Comparison of ENCODE assay signal across 9 mouse cellular contexts in the genomic region with DNA sequence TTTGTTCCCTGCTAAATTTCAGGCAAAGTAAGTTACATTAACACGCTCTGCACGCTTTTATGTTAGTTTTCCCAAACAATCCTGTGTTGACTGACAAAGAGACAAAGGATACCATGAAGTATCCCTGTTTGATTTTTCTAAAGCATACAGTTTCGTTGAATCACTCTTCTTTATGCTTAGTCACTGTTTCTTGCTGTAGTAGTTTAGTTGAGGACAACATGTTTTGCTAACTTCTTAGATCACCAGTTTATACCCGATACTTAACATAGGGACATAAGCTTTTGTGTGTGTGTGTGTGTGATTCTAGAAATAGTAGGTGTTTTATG. TPM values are rescaled to one million over a fixed set of nuclear protein-coding genes. Genes with fewer than 3 reads are reported as not detected.
DNase-seq lines count a peak whose midpoint lies in the region; ATAC-seq and TF ChIP-seq lines count a peak whose summit lies in the region.
"Had no signal": no experiment of that assay in that cellular context is flagged by ENCODE, and none has a peak within 500 bp of the region (broad histone marks: within the 10 kb centered on the region; RNA-seq: fewer than 3 reads in every experiment).

No protein-coding gene starts in this region.

- no peaks in the 10 kb centered on the region for H3K9me3 ChIP-seq in ES-E14 (ENCODE audit: control insufficient read depth, insufficient read depth, low read depth, low read length)
- 0 out of 2 replicates have a peak, but pooled peaks cover 4% of the 10 kb centered on the region for H3K9me3 ChIP-seq in forebrain, embryonic 13.5 days (replicated peaks)
- H3K9me3 ChIP-seq in liver, postnatal 0 days (ENCODE audit: low read length) = no peaks in the 10 kb centered on the region

- no peak for ATAC-seq in forebrain, embryonic 13.5 days
- ATAC-seq in liver, postnatal 0 days = no peak

- H3K27ac ChIP-seq in ES-E14 (ENCODE audit: insufficient read depth, low read depth, low read length, poor library complexity, severe bottlenecking) = no peak overlapping the region
- H3K27ac ChIP-seq in forebrain, embryonic 13.5 days = peak overlapping the region; percentile 97; the same call in 1 of the 2 replicates
- peak overlapping the region; percentile 98 for H3K27ac ChIP-seq in liver, postnatal 0 days (ENCODE audit: low read depth)

- TF ChIP-seq CTCF in liver, postnatal 0 days (IDR thresholded peaks at IDR 0.05; ENCODE audit: low read depth) = no peak

- WGBS in forebrain, embryonic 13.5 days = 2% methylated on average over 4 of the region's 4 CpGs
- WGBS in liver, postnatal 0 days (ENCODE audit: insufficient replicate concordance) = 4% methylated on average over 4 of the region's 4 CpGs

- peak; percentile 45; the same call in 1 of the 2 replicates for TF ChIP-seq EP300 in liver, postnatal 0 days (IDR thresholded peaks at IDR 0.05; ENCODE audit: low read depth)

- H3K27me3 ChIP-seq in forebrain, embryonic 13.5 days = no peaks in the 10 kb centered on the region
- no peaks in the 10 kb centered on the region for H3K27me3 ChIP-seq in liver, postnatal 0 days (ENCODE audit: insufficient read depth, low read length)
- H3K27me3 ChIP-seq: Patski had no signal

- in situ Hi-C loops in ES-E14 (cut with MboI; ENCODE audit: low sequenced_read_pairs in 2 of 2, unreplicated experiment in 2 of 2) = no loop called here

- peak overlapping the region; percentile 89; the same call in 1 of the 2 replicates for H3K9ac ChIP-seq in ES-E14 (ENCODE audit: insufficient read depth, low read depth, low read length, poor library complexity, severe bottlenecking)
- H3K9ac ChIP-seq in forebrain, embryonic 13.5 days = peak overlapping the region; percentile 87
- H3K9ac ChIP-seq in liver, postnatal 0 days (replicated peaks) = peak overlapping the region; percentile 96

- H3K4me2 ChIP-seq in forebrain, embryonic 13.5 days = peak overlapping the region; percentile 82
- peak overlapping the region; percentile 88 for H3K4me2 ChIP-seq in liver, postnatal 0 days (ENCODE audit: low read depth, low read length)

- peaks cover 0 to 3% of the 10 kb centered on the region in 2 experiments; a peak in 2 of 4 replicates for H3K4me1 ChIP-seq in ES-E14 (ENCODE audit: control insufficient read depth in 2 of 2, insufficient read depth in 2 of 2, low read length in 2 of 2, poor library complexity in 1 of 2)
- peaks cover 12% of the 10 kb centered on the region for H3K4me1 ChIP-seq in forebrain, embryonic 13.5 days
- peaks cover 5% of the 10 kb centered on the region; the same call in 1 of the 2 replicates for H3K4me1 ChIP-seq in liver, postnatal 0 days (ENCODE audit: insufficient read depth)

- H3K36me3 ChIP-seq in ES-E14 (ENCODE audit: control insufficient read depth, insufficient read depth, low read length, poor library complexity, severe bottlenecking) = no peaks in the 10 kb centered on the region
- H3K36me3 ChIP-seq in forebrain, embryonic 13.5 days (ENCODE audit: poor library complexity, severe bottlenecking) = no peaks in the 10 kb centered on the region
- H3K36me3 ChIP-seq in liver, postnatal 0 days (replicated peaks; ENCODE audit: insufficient read depth, low read length) = no peaks in the 10 kb centered on the region

- peak; percentile 16 for DNase-seq in heart, adult 8-10 months (ENCODE audit: low spot score)
- no peak for DNase-seq in heart, postnatal 4 days
- no peak for DNase-seq in ES-E14 (ENCODE audit: low read depth, low spot score)
- DNase-seq in liver, postnatal 0 days = no peak
- DNase-seq in ovary, postnatal 14 days (ENCODE audit: low spot score) = no peak
- DNase-seq in urinary bladder, postnatal 14 days (ENCODE audit: low spot score) = no peak
- no peak for DNase-seq in testis, postnatal 10 days (ENCODE audit: low spot score)

- H3K4me3 ChIP-seq in ES-E14 (ENCODE audit: insufficient read depth in 1 of 2, low read depth in 1 of 2, low read length in 2 of 2, poor library complexity in 1 of 2, severe bottlenecking in 1 of 2) = peak overlapping the region; percentile 78 to 90
- H3K4me3 ChIP-seq in forebrain, embryonic 13.5 days = peak overlapping the region; percentile 95
- peak overlapping the region; percentile 89 for H3K4me3 ChIP-seq in liver, postnatal 0 days (ENCODE audit: low read depth, low read length)

TF ChIP-seq in ES-E14, 5 proteins besides CTCF, POLR2A, EP300 and RAD21:
- TF ChIP-seq MAFK (IDR thresholded peaks at IDR 0.05; ENCODE audit: insufficient read depth, low read depth, low read length) = peak; percentile 60; the same call in 1 of the 2 replicates
- TF ChIP-seq HCFC1 (IDR thresholded peaks at IDR 0.05; ENCODE audit: borderline replicate concordance, insufficient read depth, low read length) = no peak

RNA-seq across cellular contexts. Expression of a gene that starts 1.1 kb away (rescaled TPM):
- 10 to 100 TPM; 21.6 to 28.6 (median 24.9) TPM for total RNA-seq in heart, adult 8-10 months (2022)
- 10 to 100 TPM; 36.1 to 38.7 TPM for total RNA-seq in heart, postnatal 4 days (2021)
- total RNA-seq in ES-E14 (2012; rRNA removed) = 20.7 and 26.9 TPM in 2 replicates
- polyA plus RNA-seq in forebrain, embryonic 13.5 days (2015; fragmentation: Nextera tagmentation; extraction: Ambion mirVana) = 30.7 and 33.4 TPM in 2 replicates
- polyA plus RNA-seq in liver, postnatal 0 days (2015; fragmentation: Nextera tagmentation; extraction: Ambion mirVana) = 19.5 TPM in 2 replicates
